Mouse (Mus musculus): ENCODE measurements around the gene Sdccag8. TPM values are rescaled to one million over a fixed set of nuclear protein-coding genes. Genes with fewer than 3 reads are reported as not detected.

Gene Sdccag8
- total and polyA plus RNA-seq, 2 experiments from 2014 or later: 5.9 to 8.1 TPM

DNA sequence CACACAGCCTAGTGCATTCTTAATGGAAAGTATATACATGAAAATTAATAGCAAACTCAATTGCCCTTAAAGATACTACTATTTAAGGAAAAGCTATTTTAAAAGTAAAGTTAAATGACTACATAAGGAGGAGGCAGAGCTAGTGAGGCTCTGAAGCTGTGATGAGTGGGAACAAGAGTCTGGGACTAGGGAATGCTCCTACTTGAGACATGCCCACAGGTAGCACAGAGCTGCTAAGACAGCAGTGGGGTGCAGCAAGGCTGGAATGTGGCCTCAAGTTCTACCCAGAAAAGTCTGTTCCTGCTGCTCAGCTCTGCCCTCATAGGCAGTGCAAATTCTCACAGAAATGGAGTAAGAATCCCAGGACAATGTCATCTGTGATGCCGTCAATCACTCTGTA is 216.7 kb downstream of the Sdccag8 start:
- Histone ChIP-seq H3K4me2 (ENCODE audit: low read depth, low read length) (no peak overlapping the region), H3K27ac (ENCODE audit: low read depth) (no peak overlapping the region), H3K4me1 (ENCODE audit: control insufficient read depth, insufficient read depth) (peaks cover 20% of the 10 kb centered on the region; the same call in 1 of the 2 replicates), H3K27me3 (ENCODE audit: control insufficient read depth, insufficient read depth, low read length) (no peaks in the 10 kb centered on the region), H3K9me3 (replicated peaks; ENCODE audit: control insufficient read depth, low read length) (no peaks in the 10 kb centered on the region), H3K4me3 (ENCODE audit: low read depth, low read length) (no peak overlapping the region), H3K36me3 (replicated peaks; ENCODE audit: control insufficient read depth, insufficient read depth, low read length) (no peaks in the 10 kb centered on the region), H3K9ac (replicated peaks; ENCODE audit: low read depth, low read length) (no peak overlapping the region)
- DNase-seq (ENCODE audit: low spot score) (no peak), ATAC-seq (ENCODE audit: insufficient read depth, low read depth) (no peak)
- 100% methylated on average over 1 of the region's 1 CpGs for WGBS
- no peak for TF ChIP-seq CTCF (IDR thresholded peaks at IDR 0.05; ENCODE audit: low read depth)
- TF ChIP-seq EP300 (IDR thresholded peaks at IDR 0.05; ENCODE audit: low read depth): no peak

DNA sequence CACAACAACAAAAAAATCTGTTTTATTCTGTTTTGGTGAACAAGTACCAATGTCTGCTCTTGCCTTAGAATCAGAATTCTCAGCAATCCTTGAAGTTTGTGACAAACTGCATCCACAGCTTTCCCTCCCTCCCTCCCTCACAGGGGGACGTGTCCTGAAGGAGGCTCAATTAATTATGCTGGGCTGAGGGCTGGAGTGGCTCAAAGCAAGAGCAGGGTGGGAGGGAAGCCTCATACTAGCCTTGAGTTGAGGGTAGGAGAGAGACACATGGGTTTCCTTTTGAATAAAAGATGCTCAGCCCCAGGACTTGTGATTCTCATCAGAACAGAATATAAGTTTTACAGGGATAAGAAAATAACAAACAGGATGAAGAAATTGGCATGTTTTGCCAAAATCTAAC is 217.8 kb downstream of the Sdccag8 start:
- H3K36me3 ChIP-seq (replicated peaks; ENCODE audit: control insufficient read depth, insufficient read depth, low read length): no peaks in the 10 kb centered on the region
- no peaks in the 10 kb centered on the region for H3K27me3 ChIP-seq (ENCODE audit: control insufficient read depth, insufficient read depth, low read length)
- ATAC-seq (ENCODE audit: insufficient read depth, low read depth): no peak
- no peak overlapping the region for H3K4me2 ChIP-seq (ENCODE audit: low read depth, low read length)
- H3K4me3 ChIP-seq (ENCODE audit: low read depth, low read length): no peak overlapping the region
- H3K4me1 ChIP-seq (ENCODE audit: control insufficient read depth, insufficient read depth): peaks cover 20% of the 10 kb centered on the region; the same call in 1 of the 2 replicates
- 67% methylated on average over 1 of the region's 1 CpGs for WGBS
- DNase-seq (ENCODE audit: low spot score): no peak
- H3K27ac ChIP-seq (ENCODE audit: low read depth): no peak overlapping the region
- H3K9ac ChIP-seq (replicated peaks; ENCODE audit: low read depth, low read length): no peak overlapping the region
- TF ChIP-seq CTCF (IDR thresholded peaks at IDR 0.05; ENCODE audit: low read depth) (no peak), EP300 (IDR thresholded peaks at IDR 0.05; ENCODE audit: low read depth) (no peak)
- H3K9me3 ChIP-seq (replicated peaks; ENCODE audit: control insufficient read depth, low read length): no peaks in the 10 kb centered on the region

DNA sequence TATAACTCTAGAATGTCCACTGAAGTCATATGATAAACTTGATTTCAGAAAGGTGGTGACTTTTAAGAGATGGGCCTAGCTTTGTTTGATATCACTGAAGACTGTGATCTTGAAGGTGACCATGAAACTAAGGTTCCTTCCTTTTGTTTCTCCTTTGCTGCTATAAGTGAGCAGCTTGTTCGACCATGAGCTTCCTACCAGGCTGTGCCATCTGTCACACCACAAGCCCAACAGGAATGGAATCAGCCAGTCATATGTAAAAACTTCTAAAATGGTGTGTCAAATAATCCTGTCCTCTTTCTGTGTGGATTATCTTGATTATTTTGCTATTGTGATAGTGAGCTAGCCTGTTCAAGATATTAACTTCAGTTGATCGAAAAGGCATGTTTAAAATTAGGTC is 221.0 kb downstream of the Sdccag8 start:
- Histone ChIP-seq H3K4me1 (ENCODE audit: control insufficient read depth, insufficient read depth) (peaks cover 3% of the 10 kb centered on the region; the same call in 1 of the 2 replicates), H3K9me3 (replicated peaks; ENCODE audit: control insufficient read depth, low read length) (no peaks in the 10 kb centered on the region), H3K27me3 (ENCODE audit: control insufficient read depth, insufficient read depth, low read length) (no peaks in the 10 kb centered on the region), H3K4me2 (ENCODE audit: low read depth, low read length) (no peak overlapping the region), H3K4me3 (ENCODE audit: low read depth, low read length) (no peak overlapping the region), H3K9ac (replicated peaks; ENCODE audit: low read depth, low read length) (no peak overlapping the region), H3K27ac (ENCODE audit: low read depth) (no peak overlapping the region), H3K36me3 (replicated peaks; ENCODE audit: control insufficient read depth, insufficient read depth, low read length) (no peaks in the 10 kb centered on the region)
- ATAC-seq (ENCODE audit: insufficient read depth, low read depth) (no peak), DNase-seq (ENCODE audit: low spot score) (no peak)
- 86% methylated on average over 2 of the region's 2 CpGs for WGBS
- TF ChIP-seq CTCF (IDR thresholded peaks at IDR 0.05; ENCODE audit: low read depth) (no peak), EP300 (IDR thresholded peaks at IDR 0.05; ENCODE audit: low read depth) (no peak)

DNA sequence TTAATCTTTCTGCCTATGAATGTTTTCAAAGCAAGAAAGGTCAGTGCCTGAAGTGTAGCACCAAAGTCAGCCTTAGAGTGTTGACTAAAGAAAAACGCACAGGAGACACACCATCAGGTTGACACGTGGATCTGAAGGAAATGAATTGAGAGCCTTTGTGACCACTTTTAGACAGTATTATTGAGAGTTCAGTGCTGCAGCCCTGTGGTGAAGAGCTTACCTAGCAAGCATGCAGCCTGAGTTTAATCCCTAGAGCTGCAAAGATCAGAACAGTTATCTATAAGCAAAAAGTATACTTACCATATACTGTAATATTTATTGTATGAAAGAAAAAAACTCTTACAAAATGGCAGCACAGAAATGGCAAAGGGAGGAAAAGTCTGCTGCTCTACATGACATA is 223.9 kb downstream of the Sdccag8 start:
- no peak overlapping the region for H3K4me2 ChIP-seq (ENCODE audit: low read depth, low read length)
- WGBS: 51% methylated on average over 2 of the region's 2 CpGs
- H3K9me3 ChIP-seq (replicated peaks; ENCODE audit: control insufficient read depth, low read length): no peaks in the 10 kb centered on the region
- H3K9ac ChIP-seq (replicated peaks; ENCODE audit: low read depth, low read length): no peak overlapping the region
- TF ChIP-seq CTCF (IDR thresholded peaks at IDR 0.05; ENCODE audit: low read depth): 0 out of 2 replicates have a peak, but pooled peaks have one; percentile 19
- TF ChIP-seq EP300 (IDR thresholded peaks at IDR 0.05; ENCODE audit: low read depth): no peak
- no peaks in the 10 kb centered on the region for H3K27me3 ChIP-seq (ENCODE audit: control insufficient read depth, insufficient read depth, low read length)
- H3K36me3 ChIP-seq (replicated peaks; ENCODE audit: control insufficient read depth, insufficient read depth, low read length): no peaks in the 10 kb centered on the region
- ATAC-seq (ENCODE audit: insufficient read depth, low read depth): no peak
- H3K27ac ChIP-seq (ENCODE audit: low read depth): no peak overlapping the region
- DNase-seq (ENCODE audit: low spot score): no peak
- no peaks in the 10 kb centered on the region for H3K4me1 ChIP-seq (ENCODE audit: control insufficient read depth, insufficient read depth)
- no peak overlapping the region for H3K4me3 ChIP-seq (ENCODE audit: low read depth, low read length)

DNA sequence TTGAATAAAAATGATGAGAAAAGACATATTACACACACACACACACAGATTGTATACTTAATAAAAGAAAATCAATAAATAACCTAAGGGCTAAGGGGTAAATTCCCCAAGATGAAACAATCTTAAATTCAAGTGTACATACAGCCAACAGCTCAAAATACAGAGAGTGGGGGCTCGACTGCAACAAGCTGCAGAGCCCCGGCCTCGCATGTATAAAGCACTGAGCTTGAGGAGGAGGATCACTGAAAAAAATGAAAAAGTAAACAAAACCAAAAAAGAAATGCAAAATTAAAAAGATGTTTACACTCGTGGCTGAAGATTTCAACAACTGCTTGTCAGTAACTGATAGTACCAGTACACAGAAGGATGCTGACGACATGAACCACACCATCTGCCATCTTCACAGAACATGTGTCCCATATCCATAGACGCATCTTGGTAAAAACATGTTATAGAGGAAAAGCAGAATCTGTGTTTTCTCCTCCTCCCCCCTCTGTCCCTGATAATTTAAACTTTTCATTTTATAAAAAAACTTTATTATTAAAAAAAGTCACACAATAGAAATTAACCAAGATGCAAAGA is 224.7 kb downstream of the Sdccag8 start:
- Histone ChIP-seq H3K4me1 (ENCODE audit: control insufficient read depth, insufficient read depth) (no peaks in the 10 kb centered on the region), H3K9me3 (replicated peaks; ENCODE audit: control insufficient read depth, low read length) (no peaks in the 10 kb centered on the region), H3K4me3 (ENCODE audit: low read depth, low read length) (no peak overlapping the region), H3K9ac (replicated peaks; ENCODE audit: low read depth, low read length) (no peak overlapping the region), H3K36me3 (replicated peaks; ENCODE audit: control insufficient read depth, insufficient read depth, low read length) (no peaks in the 10 kb centered on the region), H3K27ac (ENCODE audit: low read depth) (no peak overlapping the region), H3K4me2 (ENCODE audit: low read depth, low read length) (no peak overlapping the region), H3K27me3 (ENCODE audit: control insufficient read depth, insufficient read depth, low read length) (no peaks in the 10 kb centered on the region)
- ATAC-seq (ENCODE audit: insufficient read depth, low read depth): no peak
- TF ChIP-seq EP300 (IDR thresholded peaks at IDR 0.05; ENCODE audit: low read depth): no peak
- TF ChIP-seq CTCF (IDR thresholded peaks at IDR 0.05; ENCODE audit: low read depth): no peak
- 75% methylated on average over 6 of the region's 6 CpGs for WGBS
- DNase-seq (ENCODE audit: low spot score): no peak

DNA sequence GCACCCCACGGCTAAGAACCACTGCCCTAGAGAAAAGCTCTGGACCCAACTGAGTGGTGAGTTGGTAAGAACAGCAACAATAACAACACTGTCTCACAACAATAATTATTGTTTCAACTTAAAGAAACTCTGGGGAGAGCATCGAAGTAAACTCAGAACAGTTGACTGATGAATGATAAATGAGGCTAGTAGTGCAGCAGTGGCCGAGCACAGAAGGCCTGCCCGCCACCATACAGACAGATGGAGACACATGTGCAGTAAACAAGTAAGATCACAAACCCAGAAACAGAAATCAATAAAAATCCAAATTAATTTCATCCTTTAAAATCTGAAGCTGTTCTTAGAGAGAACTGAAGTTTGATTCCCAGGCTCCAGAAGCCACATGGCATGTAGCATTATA is 225.6 kb downstream of the Sdccag8 start:
- ATAC-seq (ENCODE audit: insufficient read depth, low read depth): no peak
- WGBS: 76% methylated on average over 4 of the region's 4 CpGs
- H3K27ac ChIP-seq (ENCODE audit: low read depth): no peak overlapping the region

More for the DNA sequence above, 225.6 kb downstream of the Sdccag8 start:
- no peak for DNase-seq (ENCODE audit: low spot score)
- H3K9ac ChIP-seq (replicated peaks; ENCODE audit: low read depth, low read length): no peak overlapping the region
- no peak overlapping the region for H3K4me2 ChIP-seq (ENCODE audit: low read depth, low read length)
- no peaks in the 10 kb centered on the region for H3K9me3 ChIP-seq (replicated peaks; ENCODE audit: control insufficient read depth, low read length)
- no peaks in the 10 kb centered on the region for H3K36me3 ChIP-seq (replicated peaks; ENCODE audit: control insufficient read depth, insufficient read depth, low read length)
- H3K4me3 ChIP-seq (ENCODE audit: low read depth, low read length): no peak overlapping the region
- H3K4me1 ChIP-seq (ENCODE audit: control insufficient read depth, insufficient read depth): no peaks in the 10 kb centered on the region
- no peak for TF ChIP-seq EP300 (IDR thresholded peaks at IDR 0.05; ENCODE audit: low read depth)
- TF ChIP-seq CTCF (IDR thresholded peaks at IDR 0.05; ENCODE audit: low read depth): no peak
- no peaks in the 10 kb centered on the region for H3K27me3 ChIP-seq (ENCODE audit: control insufficient read depth, insufficient read depth, low read length)

Data from heart, postnatal 0 days (tissue).